ENCODE assay signal across 8 mouse cellular contexts in genomic region chr8:91134070-91134475, GRCm38 (mm10).
DNase-seq lines count a peak whose midpoint lies in the region; ATAC-seq lines count a peak whose summit lies in the region.

No protein-coding gene starts in this region.

- ATAC-seq in erythroblast, adult 5-6 weeks (replicated peaks; ENCODE audit: low FRiP score, poor library complexity, severe bottlenecking), result peak; percentile 99
- ATAC-seq in kidney, embryonic 15.5 days (replicated peaks; ENCODE audit: low FRiP score), result peak; percentile 99
- peak; percentile 96 for ATAC-seq in monocyte, adult 5-6 weeks (replicated peaks; ENCODE audit: insufficient number of reproducible peaks, low FRiP score, low TSS enrichment, poor library complexity, severe bottlenecking)

- H3K4me1 ChIP-seq in heart, embryonic 10.5 days, result peaks cover 16% of the 10 kb centered on the region; the same call in 1 of the 2 replicates
- peaks cover 35% of the 10 kb centered on the region for H3K4me1 ChIP-seq in kidney, embryonic 15.5 days

- WGBS in heart, embryonic 10.5 days, result under 1% methylated on average over 24 of the region's 24 CpGs
- 0% methylated on average over 24 of the region's 24 CpGs for WGBS in kidney, embryonic 15.5 days

- H3K9me3 ChIP-seq in heart, embryonic 10.5 days, result no peaks in the 10 kb centered on the region
- no peaks in the 10 kb centered on the region for H3K9me3 ChIP-seq in kidney, embryonic 15.5 days (replicated peaks)

- peak; percentile 97 to 99 for DNase-seq in B cell, adult 2 months
- peak; percentile 100 for DNase-seq in brain, adult 2 months (ENCODE audit: low read depth, low spot score)
- peak; percentile 100 for DNase-seq in heart, embryonic 10.5 days (ENCODE audit: low spot score)
- DNase-seq in liver, result peak; percentile 98
- peak; percentile 96 for DNase-seq in spleen, postnatal 4 days (ENCODE audit: low spot score in 2 of 2)

- H3K4me3 ChIP-seq in heart, embryonic 10.5 days, result peak overlapping the region; percentile 82
- peak overlapping the region; percentile 90 for H3K4me3 ChIP-seq in kidney, embryonic 15.5 days (replicated peaks)

- H3K36me3 ChIP-seq in heart, embryonic 10.5 days, result peaks cover 6% of the 10 kb centered on the region
- H3K36me3 ChIP-seq in kidney, embryonic 15.5 days, result peaks cover 21% of the 10 kb centered on the region

- no peak overlapping the region for H3K9ac ChIP-seq in kidney, embryonic 15.5 days

- H3K27ac ChIP-seq in heart, embryonic 10.5 days, result peak overlapping the region; percentile 83
- peak overlapping the region; percentile 85 for H3K27ac ChIP-seq in kidney, embryonic 15.5 days

- no peaks in the 10 kb centered on the region for H3K27me3 ChIP-seq in heart, embryonic 10.5 days (ENCODE audit: insufficient read depth, poor library complexity, severe bottlenecking)
- no peaks in the 10 kb centered on the region for H3K27me3 ChIP-seq in kidney, embryonic 15.5 days

- H3K4me2 ChIP-seq in kidney, embryonic 15.5 days, result peak overlapping the region; percentile 54

Comparison
In these comparisons a context has a peak if more than half of its experiments do, and no peak if none do; other contexts are left out.
1. Peak in every context shown above with its lines: DNase-seq, ATAC-seq, H3K4me3 ChIP-seq and H3K27ac ChIP-seq.